Mouse (Mus musculus): ENCODE measurements around the gene Dus3l. TPM values are rescaled to one million over a fixed set of nuclear protein-coding genes. Genes with fewer than 3 reads are reported as not detected.

Gene Dus3l
- polyA plus RNA-seq, 1 experiment = 157 TPM

DNA sequence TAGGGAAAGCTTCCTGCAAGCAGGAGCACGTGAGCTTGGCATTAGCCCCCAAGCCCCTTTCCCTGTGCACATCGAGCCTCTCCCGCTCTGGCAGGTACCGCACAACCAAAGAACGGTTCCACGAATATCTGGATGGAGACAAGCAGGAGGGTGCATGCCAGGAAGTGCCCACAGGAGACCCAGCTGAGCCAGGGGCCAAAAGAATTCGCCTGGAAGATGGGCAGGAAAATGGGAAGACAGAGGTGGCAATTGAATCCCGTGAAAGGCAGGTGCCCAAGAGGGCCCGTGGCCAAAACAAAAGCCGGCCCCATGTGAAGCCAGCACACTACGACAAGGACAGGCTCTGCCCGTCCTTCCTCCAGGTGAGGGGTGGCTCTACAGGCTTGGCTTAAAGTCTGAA, 874 bp downstream of the Dus3l start:
- H3K27ac ChIP-seq (ENCODE audit: control insufficient read depth, insufficient read depth, low read length) = no peak overlapping the region
- peak overlapping the region; percentile 70 for H3K4me3 ChIP-seq (ENCODE audit: control insufficient read depth, insufficient read depth, low read length)
- peaks cover 31% of the 10 kb centered on the region for H3K4me1 ChIP-seq (replicated peaks; ENCODE audit: control insufficient read depth, insufficient read depth, low read length)
- TF ChIP-seq CTCF (IDR thresholded peaks at IDR 0.05; ENCODE audit: borderline replicate concordance, control insufficient read depth, extremely low read depth, insufficient read depth, low read length, poor library complexity) (no peak), POLR2A (IDR thresholded peaks at IDR 0.05; ENCODE audit: control insufficient read depth, extremely low read depth, insufficient read depth, low read length, poor library complexity) (no peak)
- H3K36me3 ChIP-seq (ENCODE audit: control insufficient read depth, insufficient read depth, low read length) = no peaks in the 10 kb centered on the region
- 55% methylated on average over 12 of the region's 12 CpGs for WGBS
- DNase-seq = no peak
- H3K27me3 ChIP-seq (ENCODE audit: control insufficient read depth, insufficient read depth, low read length) = no peaks in the 10 kb centered on the region

DNA sequence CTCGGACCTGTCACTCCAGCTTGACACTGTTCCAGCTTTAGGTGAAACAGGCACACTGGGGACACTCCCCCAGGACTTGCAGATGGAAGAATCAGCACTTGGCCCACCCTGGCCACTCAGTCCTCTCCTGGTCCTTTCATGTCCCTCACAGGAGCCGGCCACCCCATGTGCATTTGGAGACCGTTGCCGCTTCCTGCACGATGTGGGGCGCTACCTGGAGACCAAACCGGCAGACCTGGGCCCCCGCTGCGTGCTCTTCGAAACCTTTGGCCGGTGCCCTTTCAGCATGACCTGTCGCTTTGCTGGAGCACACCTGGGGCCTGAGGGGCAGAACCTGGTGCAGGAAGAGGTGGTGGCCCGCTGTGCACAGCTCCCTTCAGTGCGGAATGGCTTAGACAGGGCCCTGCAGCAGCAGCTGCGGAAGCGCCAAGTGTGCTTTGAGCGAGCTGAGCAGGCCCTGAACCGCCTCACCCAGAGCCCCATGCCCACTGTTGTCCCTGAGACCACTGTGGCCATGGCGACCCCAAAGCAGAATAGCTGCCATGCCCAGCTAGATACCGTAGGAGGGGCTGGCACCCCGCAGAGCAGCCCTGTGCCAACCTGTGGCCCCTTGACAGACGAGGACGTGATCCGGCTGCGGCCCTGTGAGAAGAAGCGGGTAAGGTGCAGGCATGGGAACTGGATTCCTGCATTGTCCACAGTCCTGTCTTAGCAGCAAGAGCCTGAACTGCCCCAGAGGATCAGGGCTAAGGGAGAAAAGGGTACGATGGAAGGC, 2.3 kb downstream of the Dus3l start:
- 98% methylated on average over 27 of the region's 27 CpGs for WGBS
- H3K36me3 ChIP-seq (ENCODE audit: control insufficient read depth, insufficient read depth, low read length) = no peaks in the 10 kb centered on the region

DNA sequence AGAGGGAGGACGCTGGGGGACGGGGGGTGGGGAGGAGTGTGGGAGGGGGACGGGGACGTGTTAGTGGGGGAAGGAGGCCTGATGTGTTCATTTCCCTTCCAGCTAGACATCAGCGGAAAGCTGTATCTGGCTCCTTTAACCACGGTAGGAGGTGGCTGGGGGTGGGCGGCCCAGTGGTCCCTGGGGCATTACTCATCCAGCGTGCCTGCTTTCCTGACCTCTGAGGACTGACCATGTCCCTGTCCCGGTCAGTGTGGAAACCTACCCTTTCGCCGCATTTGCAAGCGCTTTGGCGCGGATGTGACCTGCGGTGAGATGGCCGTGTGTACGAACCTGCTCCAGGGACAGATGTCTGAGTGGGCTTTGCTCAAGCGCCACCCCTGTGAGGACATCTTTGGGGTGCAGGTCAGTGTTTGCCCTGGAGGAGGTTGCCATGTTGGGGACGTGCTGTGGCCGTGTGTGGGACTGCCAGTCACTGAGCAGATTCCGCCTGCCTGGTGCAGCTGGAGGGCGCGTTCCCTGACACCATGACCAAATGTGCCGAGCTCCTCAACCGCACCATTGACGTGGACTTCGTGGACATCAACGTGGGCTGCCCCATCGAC, 3.1 kb downstream of the Dus3l start:
- H3K36me3 ChIP-seq (ENCODE audit: control insufficient read depth, insufficient read depth, low read length) = no peaks in the 10 kb centered on the region
- H3K4me3 ChIP-seq (ENCODE audit: control insufficient read depth, insufficient read depth, low read length) = no peak overlapping the region
- DNase-seq = no peak
- H3K27ac ChIP-seq (ENCODE audit: control insufficient read depth, insufficient read depth, low read length) = no peak overlapping the region
- no peak for TF ChIP-seq CTCF (IDR thresholded peaks at IDR 0.05; ENCODE audit: borderline replicate concordance, control insufficient read depth, extremely low read depth, insufficient read depth, low read length, poor library complexity)
- TF ChIP-seq POLR2A (IDR thresholded peaks at IDR 0.05; ENCODE audit: control insufficient read depth, extremely low read depth, insufficient read depth, low read length, poor library complexity) = no peak
- H3K27me3 ChIP-seq (ENCODE audit: control insufficient read depth, insufficient read depth, low read length) = no peaks in the 10 kb centered on the region
- H3K4me1 ChIP-seq (replicated peaks; ENCODE audit: control insufficient read depth, insufficient read depth, low read length) = peaks cover 17% of the 10 kb centered on the region
- 97% methylated on average over 29 of the region's 29 CpGs for WGBS

More for the DNA sequence above, 2.3 kb downstream of the Dus3l start:
- no peaks in the 10 kb centered on the region for H3K27me3 ChIP-seq (ENCODE audit: control insufficient read depth, insufficient read depth, low read length)
- no peak for TF ChIP-seq CTCF (IDR thresholded peaks at IDR 0.05; ENCODE audit: borderline replicate concordance, control insufficient read depth, extremely low read depth, insufficient read depth, low read length, poor library complexity)
- H3K4me3 ChIP-seq (ENCODE audit: control insufficient read depth, insufficient read depth, low read length) = no peak overlapping the region
- DNase-seq = no peak
- H3K4me1 ChIP-seq (replicated peaks; ENCODE audit: control insufficient read depth, insufficient read depth, low read length) = peaks cover 22% of the 10 kb centered on the region
- H3K27ac ChIP-seq (ENCODE audit: control insufficient read depth, insufficient read depth, low read length) = no peak overlapping the region

DNA sequence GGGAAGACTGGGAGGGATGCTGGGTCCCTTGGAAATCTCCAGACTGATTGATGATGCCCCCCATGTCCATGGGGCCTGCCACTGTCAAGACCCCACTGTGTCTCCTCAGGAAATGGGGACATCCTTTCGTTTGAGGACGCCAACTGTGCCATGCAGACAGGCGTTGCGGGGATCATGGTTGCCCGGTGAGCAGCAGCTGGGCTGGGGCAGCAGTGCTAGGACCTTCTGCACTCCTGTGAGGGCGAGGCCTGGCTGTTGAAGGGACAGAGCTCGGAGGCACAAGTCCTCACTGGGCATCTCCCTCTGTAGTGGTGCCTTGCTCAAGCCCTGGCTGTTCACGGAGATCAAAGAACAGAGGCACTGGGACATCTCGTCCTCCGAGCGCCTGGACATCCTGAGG, 4.4 kb downstream of the Dus3l start:
- Histone ChIP-seq H3K4me3 (ENCODE audit: control insufficient read depth, insufficient read depth, low read length) (no peak overlapping the region), H3K27ac (ENCODE audit: control insufficient read depth, insufficient read depth, low read length) (no peak overlapping the region), H3K27me3 (ENCODE audit: control insufficient read depth, insufficient read depth, low read length) (no peaks in the 10 kb centered on the region), H3K36me3 (ENCODE audit: control insufficient read depth, insufficient read depth, low read length) (no peaks in the 10 kb centered on the region), H3K4me1 (replicated peaks; ENCODE audit: control insufficient read depth, insufficient read depth, low read length) (peaks cover 8% of the 10 kb centered on the region)
- no peak for TF ChIP-seq CTCF (IDR thresholded peaks at IDR 0.05; ENCODE audit: borderline replicate concordance, control insufficient read depth, extremely low read depth, insufficient read depth, low read length, poor library complexity)
- no peak for TF ChIP-seq POLR2A (IDR thresholded peaks at IDR 0.05; ENCODE audit: control insufficient read depth, extremely low read depth, insufficient read depth, low read length, poor library complexity)
- no peak for DNase-seq
- 96% methylated on average over 11 of the region's 11 CpGs for WGBS

DNA sequence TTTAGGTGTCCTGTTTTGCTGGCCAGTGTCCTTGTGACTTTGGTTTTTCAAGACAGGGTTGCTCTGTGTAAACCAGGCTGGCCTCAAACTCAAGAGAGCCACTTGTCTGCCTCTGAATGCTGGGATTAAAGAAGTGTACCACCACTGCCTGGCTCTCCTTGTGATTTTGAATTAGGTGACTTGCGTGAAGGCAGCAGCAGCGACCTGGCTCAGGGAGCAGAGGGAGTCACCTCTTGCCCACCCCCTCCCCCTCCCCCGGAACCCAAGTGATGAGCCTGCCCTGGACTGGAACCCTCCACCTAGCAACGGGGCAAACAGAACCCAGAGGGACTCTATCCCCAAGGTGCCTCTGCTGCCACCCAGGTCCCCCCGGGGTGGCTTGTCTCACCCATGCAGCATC, 5.4 kb downstream of the Dus3l start, which contains the start of gene Prr22:
Gene Prr22 (plus strand): TSS at position 301 of the 400 bp plus-strand sequence.
- H3K27me3 ChIP-seq (ENCODE audit: control insufficient read depth, insufficient read depth, low read length) = no peaks in the 10 kb centered on the region
- H3K27ac ChIP-seq (ENCODE audit: control insufficient read depth, insufficient read depth, low read length) = no peak within 1 kb of the TSS
- peaks cover 5% of the 10 kb centered on the region for H3K4me1 ChIP-seq (replicated peaks; ENCODE audit: control insufficient read depth, insufficient read depth, low read length)
- no peaks in the 10 kb centered on the region for H3K36me3 ChIP-seq (ENCODE audit: control insufficient read depth, insufficient read depth, low read length)
- H3K4me3 ChIP-seq (ENCODE audit: control insufficient read depth, insufficient read depth, low read length) = no peak within 1 kb of the TSS
- WGBS = 93% methylated on average over 5 of the region's 5 CpGs
- TF ChIP-seq CTCF (IDR thresholded peaks at IDR 0.05; ENCODE audit: borderline replicate concordance, control insufficient read depth, extremely low read depth, insufficient read depth, low read length, poor library complexity) (no peak), POLR2A (IDR thresholded peaks at IDR 0.05; ENCODE audit: control insufficient read depth, extremely low read depth, insufficient read depth, low read length, poor library complexity) (no peak)
- no peak for DNase-seq

DNA sequence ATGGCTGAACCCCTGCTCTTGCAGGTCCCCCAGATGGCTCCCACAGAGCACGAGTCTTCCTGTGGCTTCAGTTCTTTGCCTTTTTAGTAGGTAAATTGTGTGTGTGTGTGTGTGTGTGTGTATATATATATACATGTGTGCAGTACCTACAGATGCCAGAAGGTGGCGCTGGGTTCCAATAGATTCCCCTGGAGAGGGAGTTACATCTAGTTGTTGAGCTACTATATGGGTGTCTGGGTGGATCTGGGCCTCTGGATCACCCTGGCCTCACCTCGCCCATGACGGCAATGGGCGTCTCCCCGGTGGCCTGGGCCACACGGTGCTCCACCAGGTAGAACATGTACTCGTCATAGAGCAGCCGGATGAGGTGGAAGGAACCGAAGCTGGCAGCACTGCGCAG, 13.0 kb downstream of the Dus3l start:
- Histone ChIP-seq H3K36me3 (ENCODE audit: control insufficient read depth, insufficient read depth, low read length) (no peaks in the 10 kb centered on the region), H3K27me3 (ENCODE audit: control insufficient read depth, insufficient read depth, low read length) (no peaks in the 10 kb centered on the region), H3K4me1 (replicated peaks; ENCODE audit: control insufficient read depth, insufficient read depth, low read length) (no peaks in the 10 kb centered on the region), H3K27ac (ENCODE audit: control insufficient read depth, insufficient read depth, low read length) (no peak overlapping the region), H3K4me3 (ENCODE audit: control insufficient read depth, insufficient read depth, low read length) (no peak overlapping the region)
- TF ChIP-seq POLR2A (IDR thresholded peaks at IDR 0.05; ENCODE audit: control insufficient read depth, extremely low read depth, insufficient read depth, low read length, poor library complexity) = no peak
- no peak for TF ChIP-seq CTCF (IDR thresholded peaks at IDR 0.05; ENCODE audit: borderline replicate concordance, control insufficient read depth, extremely low read depth, insufficient read depth, low read length, poor library complexity)
- DNase-seq = no peak
- 94% methylated on average over 11 of the region's 11 CpGs for WGBS
